Mouse (Mus musculus): Measurements from ENCODE around the gene Cnbp. TPM values are rescaled to one million over a fixed set of nuclear protein-coding genes. Genes with fewer than 3 reads are reported as not detected.

The Cnbp gene
- polyA plus RNA-seq, 1 experiment from 2014 or later = 588 TPM

- no peak for DNase-seq
- no peaks in the 10 kb centered on the region for H3K27me3 ChIP-seq (ENCODE audit: control insufficient read depth, insufficient read depth, low read length)
- 95% methylated on average over 10 of the region's 10 CpGs for WGBS
Observed at GRCm38 (mm10) chr6:87793821-87794510, 56.9 kb downstream of the Cnbp start.

More at GRCm38 (mm10) chr6:87793821-87794510, 56.9 kb downstream of the Cnbp start:
- H3K27ac ChIP-seq (replicated peaks; ENCODE audit: low read depth, low read length) = no peak overlapping the region
- H3K9me3 ChIP-seq (ENCODE audit: control insufficient read depth, low read length) = no peaks in the 10 kb centered on the region
- no peak for ATAC-seq (ENCODE audit: low FRiP score, low TSS enrichment)
- H3K9ac ChIP-seq (replicated peaks; ENCODE audit: low read length) = no peak overlapping the region
- H3K4me2 ChIP-seq (ENCODE audit: low read length) = no peak overlapping the region
- H3K36me3 ChIP-seq (ENCODE audit: control insufficient read depth, insufficient read depth, low read length) = peaks cover 18% of the 10 kb centered on the region
- H3K4me3 ChIP-seq (replicated peaks; ENCODE audit: low read depth, low read length) = no peak overlapping the region
- H3K4me1 ChIP-seq (ENCODE audit: control insufficient read depth, insufficient read depth, low read length) = peaks cover 8% of the 10 kb centered on the region

Other genes starting within 250 kb of the Cnbp start
- gene Aplf, start 178.9 kb downstream of the Cnbp start, polyA plus RNA-seq (2014; fragmentation: Nextera tagmentation; extraction: Ambion mirVana) = 6.0 and 8.4 TPM in 2 replicates
- 4.1 and 5.0 TPM in 2 replicates for gene Efcc1, start 120.2 kb downstream of the Cnbp start, polyA plus RNA-seq (2014; fragmentation: Nextera tagmentation; extraction: Ambion mirVana)
- 0.59 and 0.66 TPM in 2 replicates for gene Gp9, start 73.0 kb downstream of the Cnbp start, polyA plus RNA-seq (2014; fragmentation: Nextera tagmentation; extraction: Ambion mirVana)
- 9.2 and 9.8 TPM in 2 replicates for gene Rab43, start 38.9 kb downstream of the Cnbp start, polyA plus RNA-seq (2014; fragmentation: Nextera tagmentation; extraction: Ambion mirVana)
- 2.0 and 4.6 TPM in 2 replicates for gene Gm45140, start 15.3 kb downstream of the Cnbp start, polyA plus RNA-seq (2014; fragmentation: Nextera tagmentation; extraction: Ambion mirVana)
- 21.9 and 23.9 TPM in 2 replicates for gene Isy1, start 12.3 kb downstream of the Cnbp start, polyA plus RNA-seq (2014; fragmentation: Nextera tagmentation; extraction: Ambion mirVana)
- gene Copg1, start 36.7 kb upstream of the Cnbp start, polyA plus RNA-seq (2014; fragmentation: Nextera tagmentation; extraction: Ambion mirVana) = 161 and 185 TPM in 2 replicates
- gene Hmces, start 62.8 kb upstream of the Cnbp start, polyA plus RNA-seq (2014; fragmentation: Nextera tagmentation; extraction: Ambion mirVana) = 40.5 and 42.3 TPM in 2 replicates
- gene H1fx, start 130.5 kb upstream of the Cnbp start, polyA plus RNA-seq (2014; fragmentation: Nextera tagmentation; extraction: Ambion mirVana) = 27.6 and 30.7 TPM in 2 replicates
- gene Rab7, start 194.2 kb upstream of the Cnbp start, polyA plus RNA-seq (2014; fragmentation: Nextera tagmentation; extraction: Ambion mirVana) = 328 and 378 TPM in 2 replicates
- 251 and 290 TPM in 2 replicates for gene Rpn1, start 233.4 kb upstream of the Cnbp start, polyA plus RNA-seq (2014; fragmentation: Nextera tagmentation; extraction: Ambion mirVana)